24 mouse cellular contexts compared by ENCODE assay signal in genomic region chr17:67136876-67137275, GRCm38 (mm10).
DNase-seq lines count a peak whose midpoint lies in the region; ATAC-seq lines count a peak whose summit lies in the region.
"Had no signal": no experiment of that assay in that cellular context is flagged by ENCODE, and none has a peak within 500 bp of the region (broad histone marks: within the 10 kb centered on the region; RNA-seq: fewer than 3 reads in every experiment).

No protein-coding gene starts in this region.

- H3K27me3 ChIP-seq in heart, embryonic 10.5 days (ENCODE audit: insufficient read depth, poor library complexity, severe bottlenecking) = no peaks in the 10 kb centered on the region
- H3K27me3 ChIP-seq in midbrain, embryonic 11.5 days (ENCODE audit: control insufficient read depth, insufficient read depth, low read length) = no peaks in the 10 kb centered on the region
- H3K27me3 ChIP-seq in midbrain, embryonic 14.5 days (ENCODE audit: control insufficient read depth, insufficient read depth, low read length) = no peaks in the 10 kb centered on the region
- no peaks in the 10 kb centered on the region for H3K27me3 ChIP-seq in heart, embryonic 16.5 days (ENCODE audit: control insufficient read depth, insufficient read depth, low read length)
- H3K27me3 ChIP-seq: neural tube, embryonic 15.5 days had no signal

- intact Hi-C loops in heart, postnatal 14 days (cut with DNase I) = loop anchor here (5.0 kb wide), 1 partner anchor 35 kb away; no protein-coding TSS in a partner anchor
- intact Hi-C loops in gastrocnemius, postnatal 14 days (cut with DNase I; ENCODE audit: low total_unique reads) = no loop called here

- H3K27ac ChIP-seq in heart, embryonic 10.5 days = peak overlapping the region; percentile 57
- H3K27ac ChIP-seq in midbrain, embryonic 11.5 days (ENCODE audit: low read depth, low read length) = no peak overlapping the region
- no peak overlapping the region for H3K27ac ChIP-seq in midbrain, embryonic 14.5 days (replicated peaks; ENCODE audit: low read depth, low read length)
- peak overlapping the region; percentile 63 for H3K27ac ChIP-seq in heart, embryonic 16.5 days (ENCODE audit: low read length)
- H3K27ac ChIP-seq: forebrain, embryonic 10.5 days; hindbrain, embryonic 10.5 days; kidney, postnatal 0 days; limb, embryonic 12.5 days; midbrain, embryonic 10.5 days; neural tube, embryonic 15.5 days had no signal

- WGBS in heart, embryonic 10.5 days = 59% methylated on average over 7 of the region's 7 CpGs
- WGBS in midbrain, embryonic 11.5 days = 84% methylated on average over 7 of the region's 7 CpGs
- WGBS in midbrain, embryonic 14.5 days = 87% methylated on average over 7 of the region's 7 CpGs
- 58% methylated on average over 7 of the region's 7 CpGs for WGBS in heart, embryonic 16.5 days

- H3K9ac ChIP-seq in midbrain, embryonic 11.5 days (ENCODE audit: low read length) = no peak overlapping the region
- H3K9ac ChIP-seq in midbrain, embryonic 14.5 days (replicated peaks; ENCODE audit: low read length) = no peak overlapping the region
- no peak overlapping the region for H3K9ac ChIP-seq in heart, embryonic 16.5 days (ENCODE audit: low read length)
- H3K9ac ChIP-seq: forebrain, postnatal 0 days; limb, embryonic 12.5 days; liver, postnatal 0 days; neural tube, embryonic 15.5 days had no signal

- peaks cover 36% of the 10 kb centered on the region for H3K4me1 ChIP-seq in heart, embryonic 10.5 days
- no peaks in the 10 kb centered on the region for H3K4me1 ChIP-seq in midbrain, embryonic 11.5 days (ENCODE audit: control insufficient read depth, insufficient read depth, low read length)
- peaks cover 4% of the 10 kb centered on the region; the same call in 1 of the 2 replicates for H3K4me1 ChIP-seq in midbrain, embryonic 14.5 days (ENCODE audit: control insufficient read depth, insufficient read depth, low read length)
- H3K4me1 ChIP-seq in heart, embryonic 16.5 days (ENCODE audit: control insufficient read depth, insufficient read depth, low read length) = peaks cover 30% of the 10 kb centered on the region
- H3K4me1 ChIP-seq: midbrain, embryonic 10.5 days had no signal

- H3K36me3 ChIP-seq in heart, embryonic 10.5 days = no peaks in the 10 kb centered on the region
- no peaks in the 10 kb centered on the region for H3K36me3 ChIP-seq in midbrain, embryonic 11.5 days (ENCODE audit: control insufficient read depth, insufficient read depth, low read length)
- no peaks in the 10 kb centered on the region for H3K36me3 ChIP-seq in midbrain, embryonic 14.5 days (ENCODE audit: control insufficient read depth, insufficient read depth, low read length)
- H3K36me3 ChIP-seq in heart, embryonic 16.5 days (ENCODE audit: control insufficient read depth, insufficient read depth) = no peaks in the 10 kb centered on the region
- H3K36me3 ChIP-seq: forebrain, embryonic 10.5 days; hindbrain, embryonic 10.5 days; limb, embryonic 12.5 days; midbrain, embryonic 10.5 days; neural tube, embryonic 15.5 days had no signal

- no peak overlapping the region for H3K4me3 ChIP-seq in heart, embryonic 10.5 days
- H3K4me3 ChIP-seq in midbrain, embryonic 11.5 days (ENCODE audit: low read depth, low read length) = no peak overlapping the region
- no peak overlapping the region for H3K4me3 ChIP-seq in midbrain, embryonic 14.5 days (replicated peaks; ENCODE audit: low read depth, low read length)
- no peak overlapping the region for H3K4me3 ChIP-seq in heart, embryonic 16.5 days (ENCODE audit: low read length)
- H3K4me3 ChIP-seq: forebrain, embryonic 10.5 days; hindbrain, embryonic 10.5 days; limb, embryonic 12.5 days; midbrain, embryonic 10.5 days; neural tube, embryonic 15.5 days had no signal

- peak; percentile 70 for DNase-seq in heart, embryonic 10.5 days (ENCODE audit: low spot score)
- DNase-seq in heart, postnatal 14 days = no peak
- DNase-seq in midbrain, embryonic 11.5 days (ENCODE audit: low spot score, missing footprints) = peak; percentile 70
- no peak for DNase-seq in midbrain, embryonic 14.5 days
- DNase-seq in gastrocnemius, postnatal 14 days = no peak
- DNase-seq: adrenal gland, postnatal 25 days; cerebellum, adult 9-11 months; gastrocnemius, postnatal 36 days; kidney, adult 11 months; liver, postnatal 0 days; thymus, postnatal 14 days had no signal

- H3K4me2 ChIP-seq in midbrain, embryonic 11.5 days = no peak overlapping the region
- no peak overlapping the region for H3K4me2 ChIP-seq in midbrain, embryonic 14.5 days (ENCODE audit: low read length)
- no peak overlapping the region for H3K4me2 ChIP-seq in heart, embryonic 16.5 days (ENCODE audit: low read depth, low read length)
- H3K4me2 ChIP-seq: limb, embryonic 12.5 days; liver, embryonic 11.5 days; neural tube, embryonic 15.5 days had no signal

- ATAC-seq in midbrain, embryonic 11.5 days (ENCODE audit: low FRiP score) = no peak
- no peak for ATAC-seq in midbrain, embryonic 14.5 days (ENCODE audit: low FRiP score, low TSS enrichment)
- peak; percentile 37 for ATAC-seq in heart, embryonic 16.5 days (replicated peaks; ENCODE audit: extremely low read depth, insufficient read depth, low FRiP score)
- no peak for ATAC-seq in inflammation-experienced regulatory T-cells, adult 6 months
- ATAC-seq: CD4-positive, CD25-positive, alpha-beta regulatory T cell, adult 4 months; hindbrain, embryonic 16.5 days; liver, postnatal 0 days; lung, postnatal 0 days had no signal

- no peaks in the 10 kb centered on the region for H3K9me3 ChIP-seq in heart, embryonic 10.5 days
- H3K9me3 ChIP-seq in midbrain, embryonic 11.5 days (ENCODE audit: control insufficient read depth, low read length) = no peaks in the 10 kb centered on the region
- no peaks in the 10 kb centered on the region for H3K9me3 ChIP-seq in midbrain, embryonic 14.5 days (ENCODE audit: control insufficient read depth, low read length)
- no peaks in the 10 kb centered on the region for H3K9me3 ChIP-seq in heart, embryonic 16.5 days (replicated peaks; ENCODE audit: control insufficient read depth, low read length)
- H3K9me3 ChIP-seq: forebrain, embryonic 10.5 days; hindbrain, embryonic 10.5 days; limb, embryonic 12.5 days; midbrain, embryonic 10.5 days; neural tube, embryonic 15.5 days had no signal

Comparison
In these comparisons a context has a peak if more than half of its experiments do, and no peak if none do; other contexts are left out.
1. DNase-seq: peak in heart, embryonic 10.5 days (single experiment) and midbrain, embryonic 11.5 days (single experiment); none in heart, postnatal 14 days (0 of 2), midbrain, embryonic 14.5 days (single experiment) and gastrocnemius, postnatal 14 days (single experiment).
2. H3K27ac ChIP-seq: peak in heart, embryonic 10.5 days (single experiment) and heart, embryonic 16.5 days (single experiment); none in midbrain, embryonic 11.5 days (single experiment) and midbrain, embryonic 14.5 days (single experiment).